ENCODE assay signal across 9 mouse cellular contexts in genomic region chr5:124210281-124211016, GRCm38 (mm10). TPM values are rescaled to one million over a fixed set of nuclear protein-coding genes. Genes with fewer than 3 reads are reported as not detected.
DNase-seq lines count a peak whose midpoint lies in the region; ATAC-seq and TF ChIP-seq lines count a peak whose summit lies in the region.
"Had no signal": no experiment of that assay in that cellular context is flagged by ENCODE, and none has a peak within 500 bp of the region (broad histone marks: within the 10 kb centered on the region; RNA-seq: fewer than 3 reads in every experiment).

No protein-coding gene starts in this region.

- WGBS in forebrain, embryonic 10.5 days = 80% methylated on average over 18 of the region's 18 CpGs
- 79% methylated on average over 18 of the region's 18 CpGs for WGBS in forebrain, embryonic 11.5 days
- 75% methylated on average over 18 of the region's 18 CpGs for WGBS in lung, postnatal 0 days
- 69% methylated on average over 18 of the region's 18 CpGs for WGBS in midbrain, embryonic 13.5 days

- no peak overlapping the region for H3K4me2 ChIP-seq in forebrain, embryonic 11.5 days (ENCODE audit: low read depth, low read length, severe bottlenecking)
- H3K4me2 ChIP-seq in lung, postnatal 0 days (replicated peaks; ENCODE audit: low read depth, low read length) = no peak overlapping the region
- H3K4me2 ChIP-seq in midbrain, embryonic 13.5 days (replicated peaks) = no peak overlapping the region

- H3K9ac ChIP-seq in forebrain, embryonic 11.5 days (ENCODE audit: low read length) = no peak overlapping the region
- H3K9ac ChIP-seq in lung, postnatal 0 days (replicated peaks; ENCODE audit: low read depth) = no peak overlapping the region
- no peak overlapping the region for H3K9ac ChIP-seq in midbrain, embryonic 13.5 days (replicated peaks)

- H3K4me1 ChIP-seq in forebrain, embryonic 10.5 days = peaks cover 55% of the 10 kb centered on the region
- 0 out of 2 replicates have a peak, but pooled peaks cover under 1% of the 10 kb centered on the region for H3K4me1 ChIP-seq in forebrain, embryonic 11.5 days (replicated peaks; ENCODE audit: control insufficient read depth, insufficient read depth, low read length)
- peaks cover 18% of the 10 kb centered on the region; the same call in 1 of the 2 replicates for H3K4me1 ChIP-seq in lung, postnatal 0 days (ENCODE audit: insufficient read depth, low read depth, low read length)
- peaks cover 32% of the 10 kb centered on the region for H3K4me1 ChIP-seq in midbrain, embryonic 13.5 days (replicated peaks)

- no peaks in the 10 kb centered on the region for H3K9me3 ChIP-seq in forebrain, embryonic 10.5 days
- H3K9me3 ChIP-seq in forebrain, embryonic 11.5 days (ENCODE audit: control insufficient read depth, low read length) = no peaks in the 10 kb centered on the region
- no peaks in the 10 kb centered on the region for H3K9me3 ChIP-seq in lung, postnatal 0 days (ENCODE audit: low read length)
- no peaks in the 10 kb centered on the region for H3K9me3 ChIP-seq in midbrain, embryonic 13.5 days
- H3K9me3 ChIP-seq: midbrain, embryonic 10.5 days had no signal

- peaks cover 6% of the 10 kb centered on the region; the same call in 1 of the 2 replicates for H3K36me3 ChIP-seq in forebrain, embryonic 10.5 days (replicated peaks)
- H3K36me3 ChIP-seq in forebrain, embryonic 11.5 days (ENCODE audit: control insufficient read depth, insufficient read depth, low read length) = no peaks in the 10 kb centered on the region
- H3K36me3 ChIP-seq in lung, postnatal 0 days (ENCODE audit: insufficient read depth, low read length) = no peaks in the 10 kb centered on the region
- H3K36me3 ChIP-seq in midbrain, embryonic 13.5 days = no peaks in the 10 kb centered on the region

- no peaks in the 10 kb centered on the region for H3K27me3 ChIP-seq in forebrain, embryonic 10.5 days (ENCODE audit: poor library complexity, severe bottlenecking)
- H3K27me3 ChIP-seq in forebrain, embryonic 11.5 days (ENCODE audit: control insufficient read depth, insufficient read depth, low read length) = no peaks in the 10 kb centered on the region
- no peaks in the 10 kb centered on the region for H3K27me3 ChIP-seq in lung, postnatal 0 days (replicated peaks; ENCODE audit: insufficient read depth, low read length)
- no peaks in the 10 kb centered on the region for H3K27me3 ChIP-seq in midbrain, embryonic 13.5 days

- peak; percentile 80 for TF ChIP-seq EP300 in lung, postnatal 0 days (IDR thresholded peaks at IDR 0.05)

- no peak overlapping the region for H3K4me3 ChIP-seq in forebrain, embryonic 10.5 days
- no peak overlapping the region for H3K4me3 ChIP-seq in forebrain, embryonic 11.5 days (ENCODE audit: low read depth, low read length)
- no peak overlapping the region for H3K4me3 ChIP-seq in lung, postnatal 0 days (ENCODE audit: low read depth, low read length)
- no peak overlapping the region for H3K4me3 ChIP-seq in midbrain, embryonic 13.5 days (replicated peaks)
- H3K4me3 ChIP-seq: midbrain, embryonic 10.5 days had no signal

- no peak for DNase-seq in forebrain, embryonic 10.5 days (ENCODE audit: extremely low spot score, low spot score)
- no peak for DNase-seq in forebrain, embryonic 11.5 days (ENCODE audit: low spot score)
- DNase-seq in lung, postnatal 0 days (ENCODE audit: low spot score) = peak; percentile 62
- DNase-seq in lung, postnatal 25 days (ENCODE audit: low spot score) = no peak
- peak; percentile 62 to 73 for DNase-seq in cerebellum, postnatal 25 days
- DNase-seq in yolk sac, embryonic 10.5 days (ENCODE audit: low spot score) = no peak

- no peak for ATAC-seq in forebrain, embryonic 11.5 days (replicated peaks; ENCODE audit: low FRiP score)
- peak; percentile 23 for ATAC-seq in lung, postnatal 0 days
- ATAC-seq in megakaryocyte-erythroid progenitor cell, adult 5-6 weeks (replicated peaks; ENCODE audit: low FRiP score, low TSS enrichment, poor library complexity, severe bottlenecking) = 0 out of 2 replicates have a peak, but pooled peaks have one; percentile 27
- ATAC-seq in midbrain, embryonic 13.5 days = no peak

- no peak for TF ChIP-seq CTCF in lung, postnatal 0 days (IDR thresholded peaks at IDR 0.05)

- H3K27ac ChIP-seq in forebrain, embryonic 10.5 days = 0 out of 2 replicates have a peak overlapping the region, but pooled peaks have one; percentile 20
- no peak overlapping the region for H3K27ac ChIP-seq in forebrain, embryonic 11.5 days (ENCODE audit: low read depth, low read length)
- H3K27ac ChIP-seq in lung, postnatal 0 days (ENCODE audit: low read length) = no peak overlapping the region
- H3K27ac ChIP-seq in midbrain, embryonic 13.5 days = no peak overlapping the region

RNA-seq across cellular contexts. Expression of gene Pitpnm2, which starts 39.1 kb away (rescaled TPM):
- 2.1 and 3.0 TPM in 2 replicates for polyA plus RNA-seq in forebrain, embryonic 10.5 days (2016; fragmentation: Nextera tagmentation; extraction: Ambion mirVana)
- polyA plus RNA-seq in forebrain, embryonic 11.5 days (2014; fragmentation: Nextera tagmentation; extraction: Ambion mirVana) = 6.8 and 7.1 TPM in 2 replicates
- polyA plus RNA-seq in lung, postnatal 0 days (2015; fragmentation: Nextera tagmentation; extraction: Ambion mirVana) = 9.2 and 10.5 TPM in 2 replicates
- 23.7 and 33.3 TPM in 2 replicates for total RNA-seq in megakaryocyte-erythroid progenitor cell, adult 5-6 weeks (2014; fragmentation: Nextera tagmentation)
- 6.5 and 10.9 TPM in 2 replicates for total RNA-seq in megakaryocyte-erythroid progenitor cell, adult 5-6 weeks (2017)
- 6.6 and 7.7 TPM in 2 replicates for polyA plus RNA-seq in midbrain, embryonic 13.5 days (2015; fragmentation: Nextera tagmentation; extraction: Ambion mirVana)

Comparison
In these comparisons a context has a peak if more than half of its experiments do, and no peak if none do; other contexts are left out.
1. DNase-seq: peak in lung, postnatal 0 days (single experiment) and cerebellum, postnatal 25 days (2 of 2); none in forebrain, embryonic 10.5 days (single experiment), forebrain, embryonic 11.5 days (single experiment), lung, postnatal 25 days (single experiment) and yolk sac, embryonic 10.5 days (single experiment).
2. ATAC-seq: peak in lung, postnatal 0 days (single experiment) and megakaryocyte-erythroid progenitor cell, adult 5-6 weeks (single experiment); none in forebrain, embryonic 11.5 days (single experiment) and midbrain, embryonic 13.5 days (single experiment).